Mouse (Mus musculus) thymus, adult 2 months (tissue): Measurements from ENCODE around the gene Ykt6.
"Not testable (repeated sequence)": the region's sequence is repeated elsewhere in the genome, so short reads cannot be mapped to it uniquely, and the experiment has no call there.

Experiments used
- CTCF ChIP-seq: fragments of 200-500 bp; IDR thresholded peaks from 2 replicates; pipeline ENCODE4 v1.5.1; 2012; ENCODE audit warnings: mild to moderate bottlenecking, control low read depth, low read length, moderate library complexity, borderline replicate concordance; ENCODE audit not compliant: control insufficient read depth, poor library complexity, insufficient read depth; ENCODE audit errors: extremely low read depth
- POLR2A ChIP-seq: fragments of 200-500 bp; IDR thresholded peaks from 2 replicates; pipeline ENCODE4 v1.6.1; 2012; ENCODE audit warnings: mild to moderate bottlenecking, low read length, control low read depth, moderate library complexity; ENCODE audit not compliant: control insufficient read depth, poor library complexity, insufficient read depth; ENCODE audit errors: extremely low read depth

DNA sequence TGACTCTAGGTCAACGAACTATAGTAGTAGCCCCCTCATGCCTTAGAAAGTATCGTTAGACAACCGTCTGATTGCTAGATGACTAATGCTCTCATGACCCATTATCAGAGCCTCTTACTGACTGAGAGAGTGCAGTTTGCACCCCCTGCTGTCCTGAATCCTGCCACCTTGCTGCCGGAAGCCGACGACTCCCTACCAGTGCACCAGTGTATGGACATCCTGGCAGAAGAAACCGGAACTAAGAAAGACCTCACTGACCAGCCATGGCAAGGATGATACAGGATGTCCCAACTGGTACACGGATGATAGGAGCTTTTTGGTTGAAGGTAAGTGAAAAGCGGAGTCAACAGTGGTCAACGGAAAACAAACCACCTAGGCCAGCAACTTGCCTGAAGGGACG, 21.0 kb upstream of the Ykt6 start:
- not testable (repeated sequence) for TF ChIP-seq CTCF, POLR2A
